Mouse (Mus musculus) olfactory bulb, adult 2 months (tissue): Measurements from ENCODE around the gene Maats1.

Source experiments
- CTCF ChIP-seq: fragments of 200-500 bp; IDR thresholded peaks from 2 replicates; pipeline ENCODE4 v1.5.1; 2012; ENCODE audit warnings: low read depth, mild to moderate bottlenecking, low read length, moderate library complexity; ENCODE audit not compliant: insufficient read depth
- POLR2A ChIP-seq: fragments of 200-500 bp; IDR thresholded peaks from 2 replicates; pipeline ENCODE4 v1.6.1; 2012; ENCODE audit warnings: mild to moderate bottlenecking, low read depth, low read length, moderate library complexity; ENCODE audit not compliant: insufficient read depth

DNA sequence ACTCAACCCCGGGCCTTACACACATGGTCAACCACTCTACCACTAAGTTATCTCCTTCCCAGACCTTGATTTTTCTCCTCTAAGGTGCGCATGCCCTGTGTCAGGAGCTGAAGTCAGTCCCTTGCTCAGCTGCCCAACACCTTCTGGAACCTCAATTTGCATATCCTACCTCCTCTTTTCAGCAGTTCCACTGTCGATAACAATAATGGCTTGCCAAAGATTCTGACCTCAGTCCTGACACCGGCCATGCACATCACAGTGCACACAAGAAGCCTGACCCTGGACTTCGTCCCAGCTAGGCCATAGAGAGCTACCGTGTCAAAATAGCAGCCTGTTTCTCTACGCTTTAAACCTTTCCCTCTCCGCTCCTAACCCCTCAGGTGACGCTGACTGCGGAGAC, 31.5 kb upstream of the Maats1 start:
- TF ChIP-seq POLR2A (no peak), CTCF (no peak)
